Mouse (Mus musculus): Measurements from ENCODE around the gene Fkbp6.
A peak's percentile ranks its signal among the peaks of the same experiment; 100 is the strongest.

Gene Fkbp6

DNA sequence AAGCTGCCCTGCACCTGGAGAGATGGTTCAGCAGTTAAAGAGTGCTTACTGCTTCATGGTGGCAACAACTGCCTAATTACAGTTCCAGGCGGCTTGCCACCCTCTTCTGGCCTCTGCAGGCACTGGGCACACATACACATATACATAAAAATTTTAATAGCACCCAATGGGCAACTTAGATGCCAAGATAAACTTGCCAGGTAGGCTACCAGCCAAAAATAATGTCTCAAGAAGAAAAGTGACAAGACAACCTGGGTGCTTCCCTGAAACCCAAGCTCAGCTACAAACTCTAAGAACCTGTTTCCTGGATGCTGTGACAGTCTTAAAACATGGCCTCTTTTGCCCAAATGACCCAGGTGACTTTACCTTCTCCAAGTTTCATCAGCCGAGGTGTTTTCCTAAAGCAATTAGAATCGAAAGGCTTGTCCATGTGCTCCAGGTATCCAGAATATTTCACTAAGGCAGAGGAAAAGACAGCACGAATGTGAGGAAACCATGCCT is 2.3 kb downstream of the Fkbp6 start:
- no peak for DNase-seq

- DNase-seq, result no peak
Measured at GRCm38 (mm10) chr5:135346430-135346829, 3.4 kb downstream of the Fkbp6 start.

DNA sequence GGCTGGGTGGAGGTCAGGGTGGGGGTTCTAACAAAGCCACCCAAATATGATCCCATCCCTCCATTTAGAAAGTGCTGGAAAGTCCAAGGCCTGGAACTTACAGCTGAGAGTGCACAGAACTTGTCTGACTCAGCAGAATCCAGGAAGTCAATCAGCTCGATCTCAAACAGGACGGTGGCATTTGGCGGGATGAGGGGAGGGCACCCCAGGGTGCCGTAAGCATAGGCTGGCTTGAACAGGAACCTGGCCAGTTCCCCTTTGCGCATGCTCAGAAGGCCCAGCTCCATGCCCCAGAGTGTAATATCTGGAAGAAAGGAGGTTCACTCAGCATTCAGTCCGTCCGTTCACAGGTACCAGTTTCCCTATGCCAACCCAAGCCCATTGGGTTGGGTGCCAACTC is 3.9 kb downstream of the Fkbp6 start:
- no peak for DNase-seq

DNA sequence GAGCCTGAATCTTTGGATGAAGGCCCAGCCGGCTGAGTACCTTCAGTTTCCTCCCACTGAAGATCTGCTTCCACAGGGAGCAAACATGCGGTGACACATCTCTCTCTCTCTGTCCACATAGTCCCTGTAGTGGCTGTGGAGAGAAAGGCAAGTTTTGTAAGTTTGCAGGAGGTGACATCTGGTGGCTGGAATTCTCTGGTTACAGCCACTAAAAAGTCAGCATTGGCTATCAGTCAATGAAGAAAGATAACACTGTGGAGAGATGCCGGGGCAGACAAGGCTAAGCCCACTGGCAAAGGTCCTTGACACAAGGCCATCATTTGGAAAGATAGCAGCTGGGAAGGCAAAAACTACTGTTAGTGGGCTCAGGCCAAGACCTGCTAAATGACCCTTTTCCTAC is 12.3 kb downstream of the Fkbp6 start:
- peak; percentile 49 for DNase-seq

GRCm38 (mm10) chr5:135331161-135331560 is 18.7 kb downstream of the Fkbp6 start:
- no peak for DNase-seq

GRCm38 (mm10) chr5:135330201-135330600 is 19.6 kb downstream of the Fkbp6 start:
- no peak for DNase-seq

DNA sequence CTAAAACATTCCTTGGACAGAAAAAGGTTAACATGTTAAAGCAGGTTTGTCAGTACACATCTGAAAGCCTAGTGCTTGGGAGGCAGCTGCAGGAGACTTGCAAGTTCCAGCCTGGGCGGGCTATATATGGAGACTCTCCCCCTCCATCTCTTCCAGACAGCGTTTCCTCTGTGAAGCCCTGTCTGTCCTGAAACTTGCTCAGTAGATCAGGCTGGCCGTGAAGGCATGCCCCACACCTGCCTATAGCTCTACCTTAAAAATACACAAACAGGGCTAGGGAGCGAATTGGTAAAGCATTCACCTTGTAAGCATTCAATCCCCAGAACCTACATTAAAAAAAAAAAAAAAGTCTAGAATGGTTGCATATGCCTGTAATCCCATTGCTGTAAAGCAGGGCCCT is 20.4 kb downstream of the Fkbp6 start:
- DNase-seq, result no peak

DNA sequence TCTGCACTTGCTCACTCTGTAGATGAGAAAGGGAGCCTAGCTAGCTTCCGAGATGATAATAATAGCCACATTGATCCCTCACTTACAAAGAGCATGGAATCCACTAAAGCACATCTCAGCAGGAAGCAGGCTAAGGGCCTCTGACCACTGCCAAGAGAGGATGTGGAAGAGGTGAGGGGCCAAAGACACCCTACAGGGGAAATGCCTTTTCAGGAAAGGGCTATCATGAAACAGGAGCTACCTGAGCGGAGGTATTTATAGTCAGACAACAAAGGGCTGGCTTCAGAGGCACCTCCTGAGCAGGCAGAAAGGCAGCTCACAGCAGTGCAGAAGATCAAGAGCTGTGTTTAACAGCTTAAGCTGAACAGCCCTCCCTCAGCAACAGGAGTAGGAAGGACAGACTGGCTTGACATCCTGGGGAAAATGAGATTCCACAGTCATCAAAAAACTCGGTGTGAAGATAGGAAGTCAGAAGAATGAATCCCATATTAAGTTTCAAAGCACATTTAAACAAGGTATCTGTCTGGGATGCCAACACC is 23.7 kb downstream of the Fkbp6 start:
- DNase-seq, result no peak

GRCm38 (mm10) chr5:135322197-135322596 is 27.6 kb downstream of the Fkbp6 start:
- no peak for DNase-seq

DNA sequence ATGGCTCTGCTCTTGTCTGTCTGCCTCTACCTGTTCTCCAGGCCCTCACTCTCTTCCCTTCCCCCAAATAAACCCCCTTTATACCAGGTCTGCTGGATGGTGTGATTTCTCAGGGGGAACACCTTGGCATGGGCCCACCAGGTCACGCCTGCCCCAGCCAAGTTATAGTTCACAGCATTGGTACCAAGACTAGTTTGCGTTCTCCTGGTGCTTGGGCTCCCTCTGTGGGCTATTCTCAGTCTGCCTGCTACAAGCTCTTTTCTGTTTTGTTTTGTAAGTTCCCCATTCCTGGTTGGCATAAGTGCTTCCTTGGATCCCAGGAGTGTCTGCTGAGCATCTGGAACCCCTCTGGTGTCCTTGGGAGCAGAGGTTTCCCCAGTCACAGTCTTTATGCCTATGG is 30.0 kb downstream of the Fkbp6 start:
- DNase-seq, result no peak

DNA sequence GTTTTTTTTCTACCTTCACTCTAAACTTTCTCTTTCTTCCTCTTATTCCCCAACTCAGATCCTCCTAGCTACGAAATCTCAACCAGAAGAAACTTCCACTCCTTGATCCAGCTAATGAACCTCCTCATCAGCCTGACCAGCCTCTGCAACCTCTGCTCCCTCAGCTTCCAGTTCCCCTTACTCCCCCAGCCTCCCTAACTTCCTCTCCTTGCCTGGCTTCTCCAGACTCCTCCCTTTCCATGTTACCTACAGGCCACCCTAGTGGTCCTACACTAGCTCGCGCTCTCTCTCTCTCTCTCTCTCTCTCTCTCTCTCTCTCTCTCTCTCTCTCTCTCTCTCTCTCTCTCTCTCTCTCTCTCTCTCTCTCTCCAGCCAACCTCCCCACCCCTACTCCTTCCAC is 33.7 kb downstream of the Fkbp6 start:
- no peak for DNase-seq

GRCm38 (mm10) chr5:135306321-135306965 is 43.4 kb downstream of the Fkbp6 start:
- no peak for DNase-seq

GRCm38 (mm10) chr5:135302454-135302853 is 47.4 kb downstream of the Fkbp6 start:
- DNase-seq, result no peak

- DNase-seq, result no peak
Measured at GRCm38 (mm10) chr5:135301916-135302315, 47.9 kb downstream of the Fkbp6 start.

GRCm38 (mm10) chr5:135292001-135292400 is 57.8 kb downstream of the Fkbp6 start:
- no peak for DNase-seq

DNA sequence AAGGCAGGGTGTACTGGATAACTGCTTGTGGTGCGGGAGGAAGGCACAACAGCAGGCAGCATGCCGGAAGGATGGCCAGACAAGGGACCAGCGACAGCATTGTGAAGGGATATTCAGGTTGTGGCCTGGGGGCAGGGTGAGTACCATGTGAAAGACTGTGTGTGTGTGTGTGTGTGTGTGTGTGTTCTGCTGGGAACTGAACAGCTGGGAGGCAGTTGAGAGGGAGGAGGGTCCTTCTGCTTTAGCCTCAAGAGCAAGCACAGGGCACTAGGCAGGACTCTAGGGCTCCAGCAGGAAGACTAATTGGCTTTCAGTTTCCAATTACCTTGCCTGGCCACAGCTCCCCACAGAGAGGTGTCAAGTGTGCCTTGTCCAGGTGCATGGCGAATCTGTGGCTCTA is 58.7 kb downstream of the Fkbp6 start:
- DNase-seq, result no peak

- no peak for DNase-seq
Measured at GRCm38 (mm10) chr5:135290703-135291102, 59.1 kb downstream of the Fkbp6 start.

- no peak for DNase-seq
Measured at GRCm38 (mm10) chr5:135286926-135287325, 62.9 kb downstream of the Fkbp6 start.

DNA sequence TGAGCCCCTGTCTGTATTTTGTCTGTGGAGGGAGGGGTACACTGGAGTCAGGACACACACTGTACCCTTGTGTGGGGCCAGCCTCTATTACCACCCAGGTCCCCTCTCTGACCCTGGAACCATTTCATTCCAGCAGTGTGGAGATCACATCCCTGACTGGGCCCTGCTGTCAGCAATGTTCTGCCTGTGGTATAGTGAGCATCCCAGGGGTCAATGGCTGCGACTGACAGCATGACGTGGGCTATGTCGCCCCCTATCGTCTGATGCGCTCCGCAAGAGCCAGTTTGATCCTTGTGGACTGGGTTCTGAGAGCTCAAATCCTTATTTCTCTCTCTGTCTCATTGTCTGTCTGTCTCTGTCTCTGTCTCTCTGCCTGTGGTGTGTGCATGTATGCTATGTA is 63.7 kb downstream of the Fkbp6 start:
- DNase-seq, result peak; percentile 83

- DNase-seq, result no peak
Measured at GRCm38 (mm10) chr5:135285211-135285610, 64.6 kb downstream of the Fkbp6 start.

GRCm38 (mm10) chr5:135280226-135280625 is 69.6 kb downstream of the Fkbp6 start:
- DNase-seq, result no peak

GRCm38 (mm10) chr5:135276597-135276996 is 73.2 kb downstream of the Fkbp6 start:
- DNase-seq, result no peak

DNA sequence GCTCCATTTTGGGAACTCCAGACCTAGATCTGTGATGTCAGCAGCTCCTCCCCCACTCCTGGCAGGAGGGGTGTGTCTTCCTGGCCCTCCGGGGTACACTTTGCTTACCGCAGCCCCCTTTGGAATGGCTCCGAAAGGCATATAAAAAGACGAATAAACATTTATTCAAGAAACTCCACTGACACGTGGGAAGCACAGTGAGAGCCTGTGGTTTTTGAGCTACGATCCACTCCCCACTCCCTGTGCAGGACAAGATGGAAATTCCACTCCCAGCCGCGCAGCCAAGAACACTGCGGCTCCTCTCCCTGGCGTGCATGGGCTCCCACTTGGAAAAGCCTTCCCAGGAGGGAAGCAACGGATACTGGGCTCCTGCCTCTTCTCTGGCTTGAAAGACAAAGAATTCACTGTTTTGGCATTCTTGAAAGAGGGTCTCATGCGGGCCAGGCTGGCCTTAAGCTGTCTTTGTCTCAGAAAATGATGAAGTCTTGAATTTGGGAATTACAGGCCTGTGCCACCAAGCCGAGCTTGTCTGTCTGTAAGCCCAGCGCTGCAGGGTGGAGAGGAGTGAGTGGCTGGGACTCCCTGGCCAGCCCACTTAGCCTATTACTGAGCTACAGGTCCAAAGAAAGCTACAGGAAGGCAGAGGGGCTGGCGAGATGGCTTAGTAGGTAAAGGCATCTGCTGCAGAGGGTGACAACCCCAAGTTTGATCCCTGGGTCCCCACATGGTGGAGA is 75.0 kb downstream of the Fkbp6 start:
- no peak for DNase-seq

DNA sequence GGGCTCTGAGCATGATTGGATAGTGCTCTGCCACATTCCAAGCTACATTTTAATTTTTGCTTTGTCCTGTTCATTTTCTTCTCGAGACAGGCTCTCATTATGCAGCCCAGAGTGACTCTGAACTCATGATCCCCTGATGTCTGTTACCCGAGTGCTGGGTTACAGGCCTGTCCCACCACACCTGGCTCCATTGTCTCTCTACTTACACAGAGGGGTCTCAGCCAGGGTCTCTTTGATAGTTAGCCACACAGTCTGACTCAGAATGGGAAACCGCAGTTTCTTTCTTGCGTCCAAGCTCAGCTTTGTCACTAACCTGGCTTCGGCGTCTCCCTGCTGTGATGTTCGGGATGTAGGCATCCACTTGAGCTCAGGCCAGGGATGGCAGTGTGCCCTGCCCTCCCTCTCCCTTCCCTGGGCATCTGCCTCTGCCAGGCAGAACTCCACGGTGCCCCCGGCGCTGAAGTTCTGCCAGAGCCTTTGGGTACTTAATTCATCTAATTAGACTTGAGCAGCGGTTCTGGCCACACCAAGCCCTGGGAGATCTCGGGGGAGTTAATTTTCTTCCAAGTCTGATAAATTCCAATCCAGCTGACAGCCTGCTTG is 78.2 kb downstream of the Fkbp6 start:
- no peak for DNase-seq
